Mouse (Mus musculus): ENCODE results near the gene Slc25a47.

The Slc25a47 gene

GRCm38 (mm10) chr12:108835840-108836409 lies at the start of gene Slc25a47, which contains the start of gene Slc25a29:
Slc25a47 (plus strand) TSS chr12:108836046.
Slc25a29 (minus strand) TSS chr12:108835883.
- peak; percentile 93 for DNase-seq (ENCODE audit: low spot score)

GRCm38 (mm10) chr12:108787329-108787728 lies 48.5 kb upstream of the Slc25a47 start:
- DNase-seq (ENCODE audit: low spot score), result no peak

GRCm38 (mm10) chr12:108792152-108792545 lies 43.7 kb upstream of the Slc25a47 start:
- DNase-seq (ENCODE audit: low spot score), result peak; percentile 73

- peak; percentile 96 for DNase-seq (ENCODE audit: low spot score)
Measured at GRCm38 (mm10) chr12:108792546-108793452, 43.0 kb upstream of the Slc25a47 start, which contains the start of gene Yy1. Yy1 (plus strand) TSS chr12:108792973.

- DNase-seq (ENCODE audit: low spot score), result peak; percentile 12
Measured at GRCm38 (mm10) chr12:108793453-108793941, 42.3 kb upstream of the Slc25a47 start.

- peak; percentile 57 for DNase-seq (ENCODE audit: low spot score)
Measured at GRCm38 (mm10) chr12:108794078-108794711, 41.7 kb upstream of the Slc25a47 start.

GRCm38 (mm10) chr12:108794979-108795537 lies 40.8 kb upstream of the Slc25a47 start:
- DNase-seq (ENCODE audit: low spot score), result no peak

GRCm38 (mm10) chr12:108801613-108802012 lies 34.2 kb upstream of the Slc25a47 start:
- no peak for DNase-seq (ENCODE audit: low spot score)

GRCm38 (mm10) chr12:108804388-108804787 lies 31.5 kb upstream of the Slc25a47 start:
- DNase-seq (ENCODE audit: low spot score), result no peak

- DNase-seq (ENCODE audit: low spot score), result no peak
Measured at GRCm38 (mm10) chr12:108808465-108808864, 27.4 kb upstream of the Slc25a47 start.

GRCm38 (mm10) chr12:108809771-108810170 lies 26.1 kb upstream of the Slc25a47 start:
- DNase-seq (ENCODE audit: low spot score), result no peak

GRCm38 (mm10) chr12:108810309-108810708 lies 25.5 kb upstream of the Slc25a47 start:
- no peak for DNase-seq (ENCODE audit: low spot score)

- DNase-seq (ENCODE audit: low spot score), result no peak
Measured at GRCm38 (mm10) chr12:108811133-108811532, 24.7 kb upstream of the Slc25a47 start.

GRCm38 (mm10) chr12:108812463-108812862 lies 23.4 kb upstream of the Slc25a47 start:
- DNase-seq (ENCODE audit: low spot score), result no peak

GRCm38 (mm10) chr12:108814470-108814869 lies 21.4 kb upstream of the Slc25a47 start:
- no peak for DNase-seq (ENCODE audit: low spot score)

- DNase-seq (ENCODE audit: low spot score), result no peak
Measured at GRCm38 (mm10) chr12:108816569-108816968, 19.3 kb upstream of the Slc25a47 start.

- DNase-seq (ENCODE audit: low spot score), result no peak
Measured at GRCm38 (mm10) chr12:108820461-108820860, 15.4 kb upstream of the Slc25a47 start.

- no peak for DNase-seq (ENCODE audit: low spot score)
Measured at GRCm38 (mm10) chr12:108823036-108823435, 12.8 kb upstream of the Slc25a47 start.

GRCm38 (mm10) chr12:108824225-108824874 lies 11.5 kb upstream of the Slc25a47 start:
- no peak for DNase-seq (ENCODE audit: low spot score)

- no peak for DNase-seq (ENCODE audit: low spot score)
Measured at GRCm38 (mm10) chr12:108825561-108826224, 10.2 kb upstream of the Slc25a47 start.

All from ovary, postnatal 14 days (tissue).